8 mouse cellular contexts compared by ENCODE assay signal in the genomic region with DNA sequence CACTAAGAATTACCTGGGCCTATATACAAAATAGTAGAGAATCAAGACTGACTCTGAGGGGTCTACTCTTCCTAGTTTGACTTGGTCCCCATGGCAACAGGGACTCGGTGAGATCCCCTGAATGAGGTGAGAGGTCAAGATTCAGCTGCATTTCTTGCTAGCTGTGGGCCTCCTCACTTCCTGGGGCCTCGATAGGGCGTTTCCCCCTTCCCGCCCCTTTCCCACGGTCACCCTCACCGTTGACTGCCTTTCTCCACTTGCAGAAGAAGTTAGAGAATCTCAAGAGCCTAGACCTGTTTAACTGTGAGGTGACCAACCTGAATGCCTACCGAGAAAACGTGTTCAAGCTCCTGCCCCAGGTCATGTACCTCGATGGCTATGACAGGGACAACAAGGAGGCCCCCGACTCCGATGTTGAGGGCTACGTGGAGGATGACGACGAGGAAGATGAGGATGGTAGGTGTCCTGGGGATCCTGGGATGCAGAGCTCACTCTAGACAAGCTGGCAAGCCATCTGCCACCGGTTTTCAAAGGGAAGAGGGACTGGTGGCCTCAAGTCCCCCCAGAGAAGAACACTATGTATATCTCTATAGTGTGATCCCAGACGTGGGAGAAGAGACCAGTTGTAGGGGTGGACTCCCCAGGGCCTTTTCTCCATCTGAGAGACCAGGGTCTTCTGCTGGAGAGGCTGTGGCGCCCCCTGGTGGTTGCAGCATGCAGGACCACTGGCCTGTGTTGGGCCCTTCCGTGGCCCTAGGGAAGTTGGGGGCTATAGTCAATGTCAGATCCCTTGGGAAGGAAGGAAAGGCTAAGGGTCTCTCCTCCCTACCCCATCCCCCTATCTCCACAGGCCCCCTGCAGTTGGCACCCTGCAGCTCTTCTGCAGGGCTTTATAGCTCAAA. TPM values are rescaled to one million over a fixed set of nuclear protein-coding genes. Genes with fewer than 3 reads are reported as not detected.
DNase-seq lines count a peak whose midpoint lies in the region; TF ChIP-seq lines count a peak whose summit lies in the region.

No protein-coding gene starts in this region.

- peaks cover 7 to 32% of the 10 kb centered on the region in 2 experiments; a peak in 3 of 4 replicates for H3K4me1 ChIP-seq in ES-E14 (ENCODE audit: control insufficient read depth in 2 of 2, insufficient read depth in 2 of 2, low read length in 2 of 2, poor library complexity in 1 of 2)
- peaks cover 23% of the 10 kb centered on the region for H3K4me1 ChIP-seq in thymus, adult 2 months (replicated peaks; ENCODE audit: control insufficient read depth, insufficient read depth, low read length)

- 58% methylated on average over 18 of the region's 18 CpGs for WGBS in thymus, adult 2 months

- H3K9ac ChIP-seq in ES-E14 (ENCODE audit: insufficient read depth, low read depth, low read length, poor library complexity, severe bottlenecking) = no peak overlapping the region

- TF ChIP-seq POLR2A in thymus, adult 2 months (IDR thresholded peaks at IDR 0.05; ENCODE audit: control insufficient read depth, extremely low read depth, insufficient read depth, low read length, poor library complexity) = no peak

- no peak overlapping the region for H3K4me3 ChIP-seq in ES-E14 (ENCODE audit: insufficient read depth in 1 of 2, low read depth in 1 of 2, low read length in 2 of 2, poor library complexity in 1 of 2, severe bottlenecking in 1 of 2)
- no peak overlapping the region for H3K4me3 ChIP-seq in thymus, adult 2 months (ENCODE audit: control insufficient read depth, insufficient read depth, low read length)

- in situ Hi-C loops in ES-E14 (cut with MboI; ENCODE audit: low sequenced_read_pairs in 2 of 2, unreplicated experiment in 2 of 2) = no loop called here

- peak; percentile 93 for TF ChIP-seq CTCF in thymus, adult 2 months (IDR thresholded peaks at IDR 0.05; ENCODE audit: borderline replicate concordance, control insufficient read depth, extremely low read depth, insufficient read depth, low read length, poor library complexity)

- H3K36me3 ChIP-seq in ES-E14 (ENCODE audit: control insufficient read depth, insufficient read depth, low read length, poor library complexity, severe bottlenecking) = peaks cover 48% of the 10 kb centered on the region
- H3K36me3 ChIP-seq in thymus, adult 2 months (ENCODE audit: control insufficient read depth, insufficient read depth, low read length) = peaks cover 48% of the 10 kb centered on the region

- H3K27ac ChIP-seq in ES-E14 (ENCODE audit: insufficient read depth, low read depth, low read length, poor library complexity, severe bottlenecking) = no peak overlapping the region
- H3K27ac ChIP-seq in thymus, adult 2 months (ENCODE audit: control insufficient read depth, insufficient read depth, low read length) = no peak overlapping the region

- no peaks in the 10 kb centered on the region for H3K9me3 ChIP-seq in ES-E14 (ENCODE audit: control insufficient read depth, insufficient read depth, low read depth, low read length)

- DNase-seq in frontal cortex, postnatal 36 days (ENCODE audit: low spot score in 2 of 2) = peak; percentile 52 to 54
- no peak for DNase-seq in frontal cortex, postnatal 14 days (ENCODE audit: low spot score in 2 of 2)
- DNase-seq in ES-E14 (ENCODE audit: low read depth, low spot score) = no peak
- peak; percentile 76 to 87 for DNase-seq in cerebellum, postnatal 25 days
- peak; percentile 51 for DNase-seq in heart, postnatal 25 days (ENCODE audit: low spot score)
- DNase-seq in left cerebral cortex, postnatal 25 days (ENCODE audit: low spot score in 2 of 2) = peak; percentile 31 to 54
- DNase-seq in monocyte, adult 2 months (ENCODE audit: low read depth in 1 of 2, low spot score in 2 of 2) = peak; percentile 30 to 72
- DNase-seq in thymus, adult 2 months = peak; percentile 78

- no peaks in the 10 kb centered on the region for H3K27me3 ChIP-seq in thymus, adult 2 months (ENCODE audit: control insufficient read depth, insufficient read depth, low read length)

- intact Hi-C loops in heart, postnatal 25 days (cut with DNase I) = loop anchor here (1.0 to 10.0 kb wide), 4 partner anchors 36 to 181 kb away; no protein-coding TSS in a partner anchor
- intact Hi-C loops in left cerebral cortex, postnatal 25 days (cut with DNase I) = loop anchor here (1.0 kb wide), 1 partner anchor 78 kb away; no protein-coding TSS in a partner anchor

TF ChIP-seq in ES-E14, 5 proteins besides CTCF, POLR2A, EP300 and RAD21:
- no peak for TF ChIP-seq HCFC1 (IDR thresholded peaks at IDR 0.05; ENCODE audit: borderline replicate concordance, insufficient read depth, low read length)
- TF ChIP-seq ZC3H11A (IDR thresholded peaks at IDR 0.05; ENCODE audit: borderline replicate concordance, low read depth, low read length) = peak; percentile 62
- no peak for TF ChIP-seq ZNF384 (IDR thresholded peaks at IDR 0.05; ENCODE audit: low read depth, low read length)

RNA-seq across cellular contexts. Expression of a gene that starts 32.4 kb away (rescaled TPM):
- total RNA-seq in ES-E14 (2012; rRNA removed) = 93.5 and 96.0 TPM in 2 replicates
- total RNA-seq in heart, postnatal 25 days (2021) = 100 to 1,000 TPM; 186 to 202 TPM
- 100 to 1,000 TPM; 270 to 271 TPM for total RNA-seq in left cerebral cortex, postnatal 25 days (2021)
- polyA plus RNA-seq in thymus, adult 2 months (2012; rRNA removed) = 37.4 and 38.0 TPM in 2 replicates

Comparison
In these comparisons a context has a peak if more than half of its experiments do, and no peak if none do; other contexts are left out.
1. DNase-seq: peak in frontal cortex, postnatal 36 days (2 of 2), cerebellum, postnatal 25 days (2 of 2), heart, postnatal 25 days (single experiment), left cerebral cortex, postnatal 25 days (2 of 2), monocyte, adult 2 months (2 of 2) and thymus, adult 2 months (single experiment); none in frontal cortex, postnatal 14 days (0 of 2) and ES-E14 (single experiment).